Mouse (Mus musculus) forebrain, postnatal 0 days (tissue): ENCODE results near the gene Wt1. TPM values are rescaled to one million over a fixed set of nuclear protein-coding genes. Genes with fewer than 3 reads are reported as not detected.

ENCODE experiments used
- ATAC-seq: fragments of 200-750 bp; cut with Nextera tagmentation; 2 replicates; pipeline ENCODE4 v1.8.0; 2017; ENCODE audit warnings: mild to moderate bottlenecking, moderate library complexity
- DNase-seq: peaks from one replicate; pipeline ENCODE4 v3.0.0-alpha.2; 2015
- H3K27ac ChIP-seq: fragments of 300-500 bp; sonication (generic); 2 replicates; pipeline ENCODE4 v1.5.1; 2014; ENCODE audit warnings: low read depth, mild to moderate bottlenecking, antibody characterized with exemption, low read length, moderate library complexity, mixed read lengths
- H3K27me3 ChIP-seq: fragments of 300-500 bp; sonication (generic); 2 replicates; pipeline ENCODE4 v1.6.1; 2014; ENCODE audit warnings: mild to moderate bottlenecking, low read length, mixed read lengths; ENCODE audit not compliant: insufficient read depth
- H3K36me3 ChIP-seq: fragments of 300-500 bp; sonication (generic); 2 replicates; pipeline ENCODE4 v1.6.1; 2014; ENCODE audit warnings: mild to moderate bottlenecking, moderate library complexity; ENCODE audit not compliant: insufficient read depth
- H3K4me1 ChIP-seq: fragments of 300-500 bp; sonication (generic); 2 replicates; pipeline ENCODE4 v1.6.1; 2014; ENCODE audit warnings: antibody characterized with exemption; ENCODE audit not compliant: insufficient read depth
- H3K4me2 ChIP-seq: fragments of 300-500 bp; sonication (generic); 2 replicates; pipeline ENCODE4 v1.6.1; 2014; ENCODE audit warnings: low read depth, mild to moderate bottlenecking, moderate library complexity
- H3K4me3 ChIP-seq: fragments of 300-500 bp; sonication (generic); 2 replicates; pipeline ENCODE4 v1.5.1; 2014; ENCODE audit warnings: low read depth, low read length, mixed read lengths
- H3K9ac ChIP-seq: fragments of 300-500 bp; sonication (generic); 2 replicates; pipeline ENCODE4 v1.6.1; 2014; ENCODE audit warnings: mild to moderate bottlenecking
- H3K9me3 ChIP-seq: fragments of 300-500 bp; sonication (generic); 2 replicates; pipeline ENCODE4 v1.6.1; 2016; ENCODE audit warnings: low read length
- CTCF ChIP-seq: sonication (generic); IDR thresholded peaks from 2 replicates; pipeline ENCODE4 v1.5.1; 2016; ENCODE audit warnings: antibody characterized with exemption, control low read depth, low read depth
- WGBS: fragments of 180-500 bp; shearing (Covaris S2); extraction: QIAGEN DNeasy Blood & Tissue Kit; methylation state at CpG from one replicate; pipeline ENCODE4 v1.1.7; 2014; 5-methylcytosine and 5-hydroxymethylcytosine counted together
- polyA plus RNA-seq: library from polyadenylated mRNA; unstranded; fragments of >200 nt; fragmentation: Nextera tagmentation; extraction: Ambion mirVana; gene quantifications from 2 replicates; pipeline ENCODE4 v1.2.1, GENCODE M21; 2015
- total RNA-seq: library from RNA; depleted of rRNA; stranded (reverse); fragments of >200 nt; gene quantifications from 2 replicates; pipeline ENCODE4 v1.2.3, GENCODE M21; 2014; rRNA removed

The Wt1 gene
- total and polyA plus RNA-seq, 2 experiments from 2014 or later, result 0.14 to 0.24 TPM

- Histone ChIP-seq H3K4me1 (no peaks in the 10 kb centered on the region), H3K36me3 (no peaks in the 10 kb centered on the region), H3K4me2 (no peak overlapping the region), H3K9me3 (no peaks in the 10 kb centered on the region), H3K27ac (no peak overlapping the region), H3K9ac (no peak overlapping the region), H3K27me3 (no peaks in the 10 kb centered on the region), H3K4me3 (no peak overlapping the region)
- WGBS, result 73% methylated on average over 7 of the region's 7 CpGs
- DNase-seq, result no peak
- no peak for TF ChIP-seq CTCF
- no peak for ATAC-seq
These were observed 86.5 kb downstream of the Wt1 start for GRCm38 (mm10) chr2:105212839-105213238.

GRCm38 (mm10) chr2:105215914-105216313, 89.6 kb downstream of the Wt1 start:
- WGBS, result 42% methylated on average over 8 of the region's 8 CpGs

GRCm38 (mm10) chr2:105219229-105219628, 92.9 kb downstream of the Wt1 start:
- ATAC-seq (no peak), DNase-seq (no peak)
- Histone ChIP-seq H3K27ac (no peak overlapping the region), H3K4me3 (no peak overlapping the region), H3K9ac (no peak overlapping the region), H3K27me3 (peaks cover 4% of the 10 kb centered on the region; the same call in 1 of the 2 replicates), H3K36me3 (no peaks in the 10 kb centered on the region), H3K9me3 (no peaks in the 10 kb centered on the region), H3K4me1 (no peaks in the 10 kb centered on the region), H3K4me2 (no peak overlapping the region)
- WGBS, result 89% methylated on average over 5 of the region's 5 CpGs
- TF ChIP-seq CTCF, result no peak

More at GRCm38 (mm10) chr2:105215914-105216313, 89.6 kb downstream of the Wt1 start:
- TF ChIP-seq CTCF, result no peak
- no peak overlapping the region for H3K4me2 ChIP-seq
- H3K36me3 ChIP-seq, result no peaks in the 10 kb centered on the region
- ATAC-seq, result no peak
- no peak for DNase-seq
- H3K9ac ChIP-seq, result no peak overlapping the region
- no peaks in the 10 kb centered on the region for H3K9me3 ChIP-seq
- H3K4me1 ChIP-seq, result no peaks in the 10 kb centered on the region
- no peak overlapping the region for H3K4me3 ChIP-seq
- no peaks in the 10 kb centered on the region for H3K27me3 ChIP-seq
- no peak overlapping the region for H3K27ac ChIP-seq

- Histone ChIP-seq H3K4me2 (no peak overlapping the region), H3K9ac (no peak overlapping the region), H3K27me3 (peaks cover 8% of the 10 kb centered on the region; the same call in 1 of the 2 replicates), H3K36me3 (no peaks in the 10 kb centered on the region), H3K9me3 (no peaks in the 10 kb centered on the region), H3K27ac (no peak overlapping the region), H3K4me1 (no peaks in the 10 kb centered on the region), H3K4me3 (no peak overlapping the region)
- no peak for ATAC-seq
- DNase-seq, result no peak
- WGBS, result 68% methylated on average over 8 of the region's 8 CpGs
- no peak for TF ChIP-seq CTCF
These were observed 93.3 kb downstream of the Wt1 start for GRCm38 (mm10) chr2:105219664-105220063.

GRCm38 (mm10) chr2:105220738-105221303, 94.5 kb downstream of the Wt1 start:
- no peak overlapping the region for H3K4me3 ChIP-seq
- no peak overlapping the region for H3K27ac ChIP-seq
- no peaks in the 10 kb centered on the region for H3K9me3 ChIP-seq
- ATAC-seq, result no peak
- H3K4me2 ChIP-seq, result no peak overlapping the region
- WGBS, result 71% methylated on average over 9 of the region's 9 CpGs
- peaks cover 8% of the 10 kb centered on the region for H3K27me3 ChIP-seq
- H3K4me1 ChIP-seq, result no peaks in the 10 kb centered on the region
- DNase-seq, result no peak
- H3K9ac ChIP-seq, result no peak overlapping the region
- no peak for TF ChIP-seq CTCF
- no peaks in the 10 kb centered on the region for H3K36me3 ChIP-seq

Other genes with a start within 250 kb of the Wt1 start
- gene Eif3m, start 109.4 kb upstream of the Wt1 start, total RNA-seq, result 192 and 234 TPM in 2 replicates
- 191 and 230 TPM in 2 replicates for gene Eif3m, start 109.4 kb upstream of the Wt1 start, polyA plus RNA-seq
- gene Gm11060, start 34.5 kb upstream of the Wt1 start, total RNA-seq, result not detected in 2 replicates
- gene Gm11060, start 34.5 kb upstream of the Wt1 start, polyA plus RNA-seq, result not detected in 2 replicates
- gene Them7, start 97.8 kb downstream of the Wt1 start, total RNA-seq, result not detected in 2 replicates
- not detected in 2 replicates for gene Them7, start 97.8 kb downstream of the Wt1 start, polyA plus RNA-seq